Mouse (Mus musculus) heart, embryonic 12.5 days (tissue): ENCODE results near the gene Lefty1. TPM values are rescaled to one million over a fixed set of nuclear protein-coding genes. Genes with fewer than 3 reads are reported as not detected.

Experiments
- ATAC-seq: fragments of 200-750 bp; cut with Nextera tagmentation; 2 replicates; pipeline ENCODE4 v1.8.0; 2017; ENCODE audit warnings: moderate TSS enrichment, moderate library complexity; ENCODE audit not compliant: insufficient number of reproducible peaks, low FRiP score
- H3K27ac ChIP-seq: fragments of 300-500 bp; sonication (generic); 2 replicates; pipeline ENCODE4 v1.5.1; 2016; ENCODE audit warnings: mild to moderate bottlenecking, moderate library complexity; ENCODE audit not compliant: poor library complexity, severe bottlenecking
- H3K27me3 ChIP-seq: fragments of 300-500 bp; sonication (generic); replicated peaks from 2 replicates; pipeline ENCODE4 v1.6.1; 2016; ENCODE audit warnings: mild to moderate bottlenecking, moderate library complexity
- H3K36me3 ChIP-seq: fragments of 300-500 bp; sonication (generic); 2 replicates; pipeline ENCODE4 v1.6.1; 2016; ENCODE audit warnings: mild to moderate bottlenecking, moderate library complexity
- H3K4me1 ChIP-seq: fragments of 300-500 bp; sonication (generic); replicated peaks from 2 replicates; pipeline ENCODE4 v1.6.1; 2016; ENCODE audit warnings: mild to moderate bottlenecking
- H3K4me2 ChIP-seq: fragments of 300-500 bp; sonication (generic); 2 replicates; pipeline ENCODE4 v1.6.1; 2016; ENCODE audit warnings: mild to moderate bottlenecking, moderate library complexity
- H3K4me3 ChIP-seq: fragments of 300-500 bp; sonication (generic); 2 replicates; pipeline ENCODE4 v1.5.1; 2016; ENCODE audit warnings: mild to moderate bottlenecking
- H3K9ac ChIP-seq: fragments of 300-500 bp; sonication (generic); 2 replicates; pipeline ENCODE4 v1.6.1; 2016; ENCODE audit warnings: mild to moderate bottlenecking, moderate library complexity
- H3K9me3 ChIP-seq: fragments of 300-500 bp; sonication (generic); replicated peaks from 2 replicates; pipeline ENCODE4 v1.6.1; 2016; ENCODE audit warnings: mild to moderate bottlenecking, moderate library complexity
- WGBS: fragments of 180-500 bp; shearing (Covaris S2); methylation state at CpG from one replicate; pipeline ENCODE4 v1.1.7; 2016; 5-methylcytosine and 5-hydroxymethylcytosine counted together
- polyA plus RNA-seq: library from polyadenylated mRNA; unstranded; fragments of >200 nt; fragmentation: Nextera tagmentation; extraction: Ambion mirVana; gene quantifications from 2 replicates; pipeline ENCODE4 v1.2.1, GENCODE M21; 2016

The Lefty1 gene
- polyA plus RNA-seq, 1 experiment from 2014 or later, result 1.00 TPM

DNA sequence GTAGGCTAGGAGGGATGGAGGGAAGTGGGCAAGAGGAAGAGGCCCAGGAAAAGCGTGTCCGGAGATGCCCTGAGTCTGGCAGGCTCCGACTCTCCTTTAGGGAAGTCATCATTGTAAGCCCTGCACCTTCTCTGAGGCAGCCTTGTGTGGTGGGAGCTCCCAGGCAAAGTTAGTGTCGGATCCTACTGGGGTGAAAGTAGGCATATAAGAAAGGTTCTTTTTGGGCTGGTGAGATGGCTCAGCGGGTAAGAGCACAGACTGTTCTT is 30.1 kb upstream of the Lefty1 start:
- WGBS, result under 1% methylated on average over 5 of the region's 5 CpGs
- Histone ChIP-seq H3K4me3 (peak overlapping the region; percentile 71), H3K9me3 (no peaks in the 10 kb centered on the region), H3K9ac (peak overlapping the region; percentile 80), H3K27me3 (no peaks in the 10 kb centered on the region), H3K4me2 (peak overlapping the region; percentile 89), H3K27ac (peak overlapping the region; percentile 65), H3K36me3 (peaks cover 30% of the 10 kb centered on the region), H3K4me1 (peaks cover 19% of the 10 kb centered on the region)
- no peak for ATAC-seq

DNA sequence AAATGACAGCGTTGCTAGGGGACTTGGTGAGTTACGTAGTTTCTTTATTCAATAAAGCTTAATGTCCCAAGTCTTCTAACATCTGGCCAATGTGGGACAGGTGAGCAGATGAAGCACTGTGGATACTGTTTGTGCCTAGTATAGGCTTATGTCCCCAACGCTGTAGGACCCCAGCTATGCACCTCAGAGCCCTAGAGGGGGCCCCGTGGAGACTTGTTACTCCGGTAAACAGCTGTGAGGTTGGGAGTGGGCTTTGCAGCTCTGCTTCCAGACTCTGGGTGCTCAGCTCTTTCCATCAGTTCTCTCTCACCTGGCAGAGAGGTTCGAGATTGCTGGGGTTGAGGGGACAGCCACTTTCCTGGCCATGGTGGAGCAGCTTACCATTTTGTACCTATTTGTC is 29.5 kb upstream of the Lefty1 start:
- Histone ChIP-seq H3K27ac (no peak overlapping the region), H3K4me3 (peak overlapping the region; percentile 71), H3K9ac (peak overlapping the region; percentile 55; the same call in 1 of the 2 replicates), H3K9me3 (no peaks in the 10 kb centered on the region), H3K4me1 (peaks cover 19% of the 10 kb centered on the region), H3K4me2 (peak overlapping the region; percentile 89), H3K27me3 (no peaks in the 10 kb centered on the region), H3K36me3 (peaks cover 30% of the 10 kb centered on the region)
- no peak for ATAC-seq
- WGBS, result 72% methylated on average over 6 of the region's 6 CpGs

- 88% methylated on average over 17 of the region's 17 CpGs for whole genome bisulfite sequencing
- H3K9ac ChIP-seq, result no peak overlapping the region
- H3K36me3 ChIP-seq, result peaks cover 30% of the 10 kb centered on the region
- peak overlapping the region; percentile 71 for H3K4me3 ChIP-seq
- no peaks in the 10 kb centered on the region for H3K27me3 ChIP-seq
- peak overlapping the region; percentile 89 for H3K4me2 ChIP-seq
- peaks cover 19% of the 10 kb centered on the region for H3K4me1 ChIP-seq
- no peak overlapping the region for H3K27ac ChIP-seq
- ATAC-seq, result no peak
- no peaks in the 10 kb centered on the region for H3K9me3 ChIP-seq
Observed at GRCm38 (mm10) chr1:180905876-180906275, 28.9 kb upstream of the Lefty1 start.

DNA sequence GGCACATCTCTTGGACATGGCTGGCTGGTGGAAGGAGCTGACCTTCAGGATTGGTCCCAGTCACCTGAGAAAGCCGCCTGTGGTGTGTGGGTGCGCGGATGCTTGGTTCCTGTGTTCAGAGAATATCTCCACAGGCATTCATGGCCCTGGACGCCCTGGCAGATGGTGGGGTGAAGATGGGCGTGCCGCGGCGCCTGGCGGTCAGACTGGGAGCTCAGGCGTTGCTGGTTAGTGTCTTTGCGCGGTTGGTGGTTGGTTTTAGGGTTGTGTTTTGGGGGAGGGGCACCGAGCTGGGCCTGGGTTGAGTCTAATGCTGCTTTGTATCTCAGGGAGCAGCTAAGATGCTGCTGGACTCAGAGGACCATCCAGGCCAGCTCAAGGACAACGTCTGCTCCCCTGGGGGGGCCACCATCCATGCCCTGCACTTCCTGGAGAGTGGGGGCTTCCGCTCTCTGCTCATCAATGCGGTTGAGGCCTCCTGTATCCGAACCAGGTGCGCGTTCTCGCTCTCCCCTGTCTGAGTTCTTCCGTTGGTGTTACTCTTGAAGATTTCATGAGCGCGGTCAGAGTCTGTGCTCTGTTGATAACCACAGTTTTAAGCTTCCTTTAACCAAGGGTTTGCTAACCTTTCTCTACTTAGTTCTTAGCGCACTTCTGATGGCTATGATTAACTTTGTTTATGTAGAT is 28.2 kb upstream of the Lefty1 start:
- Histone ChIP-seq H3K4me3 (peak overlapping the region; percentile 13), H3K36me3 (peaks cover 30% of the 10 kb centered on the region), H3K27ac (no peak overlapping the region), H3K4me2 (peak overlapping the region; percentile 89), H3K9me3 (no peaks in the 10 kb centered on the region), H3K27me3 (no peaks in the 10 kb centered on the region), H3K9ac (no peak overlapping the region), H3K4me1 (peaks cover 22% of the 10 kb centered on the region)
- ATAC-seq, result no peak
- 90% methylated on average over 24 of the region's 24 CpGs for WGBS

DNA sequence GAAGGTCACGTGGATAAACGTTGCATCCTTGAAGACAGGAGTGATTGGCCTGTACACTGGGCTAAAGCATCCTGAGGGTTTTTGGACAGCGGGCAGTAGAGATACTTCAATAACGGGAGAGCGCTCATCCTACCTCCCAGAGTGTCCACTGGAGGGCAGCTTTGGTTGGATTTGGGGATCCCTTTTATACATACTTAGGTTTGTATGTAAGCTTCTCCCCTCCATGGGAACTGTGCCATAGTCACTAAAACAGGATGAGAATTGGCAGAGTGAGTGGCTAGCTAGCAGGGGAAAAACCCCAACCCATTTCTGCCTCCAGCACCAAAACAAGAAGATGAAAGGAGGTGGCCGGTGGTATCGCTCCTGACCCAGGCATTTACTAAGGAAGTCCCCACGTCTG is 23.7 kb upstream of the Lefty1 start:
- Histone ChIP-seq H3K27ac (no peak overlapping the region), H3K4me1 (peaks cover 13% of the 10 kb centered on the region; the same call in 1 of the 2 replicates), H3K4me2 (peak overlapping the region; percentile 53), H3K36me3 (peaks cover 24% of the 10 kb centered on the region), H3K27me3 (no peaks in the 10 kb centered on the region), H3K4me3 (no peak overlapping the region), H3K9me3 (no peaks in the 10 kb centered on the region), H3K9ac (no peak overlapping the region)
- no peak for ATAC-seq
- WGBS, result 46% methylated on average over 8 of the region's 8 CpGs

GRCm38 (mm10) chr1:180911653-180912287 is 23.1 kb upstream of the Lefty1 start:
- H3K4me1 ChIP-seq, result peaks cover 10% of the 10 kb centered on the region; the same call in 1 of the 2 replicates
- H3K36me3 ChIP-seq, result peaks cover 18% of the 10 kb centered on the region
- 0 out of 2 replicates have a peak, but pooled peaks have one; percentile 44 for ATAC-seq
- H3K9ac ChIP-seq, result no peak overlapping the region
- no peaks in the 10 kb centered on the region for H3K9me3 ChIP-seq
- H3K4me2 ChIP-seq, result peak overlapping the region; percentile 53
- H3K27ac ChIP-seq, result no peak overlapping the region
- H3K27me3 ChIP-seq, result no peaks in the 10 kb centered on the region
- WGBS, result 45% methylated on average over 20 of the region's 20 CpGs
- H3K4me3 ChIP-seq, result no peak overlapping the region

- Histone ChIP-seq H3K4me2 (no peak overlapping the region), H3K9ac (no peak overlapping the region), H3K27me3 (no peaks in the 10 kb centered on the region), H3K4me3 (no peak overlapping the region), H3K9me3 (no peaks in the 10 kb centered on the region), H3K36me3 (peaks cover 9% of the 10 kb centered on the region), H3K27ac (no peak overlapping the region), H3K4me1 (peaks cover 10% of the 10 kb centered on the region; the same call in 1 of the 2 replicates)
- no peak for ATAC-seq
- WGBS, result 84% methylated on average over 5 of the region's 5 CpGs
Observed at GRCm38 (mm10) chr1:180912792-180913191, 22.0 kb upstream of the Lefty1 start.

DNA sequence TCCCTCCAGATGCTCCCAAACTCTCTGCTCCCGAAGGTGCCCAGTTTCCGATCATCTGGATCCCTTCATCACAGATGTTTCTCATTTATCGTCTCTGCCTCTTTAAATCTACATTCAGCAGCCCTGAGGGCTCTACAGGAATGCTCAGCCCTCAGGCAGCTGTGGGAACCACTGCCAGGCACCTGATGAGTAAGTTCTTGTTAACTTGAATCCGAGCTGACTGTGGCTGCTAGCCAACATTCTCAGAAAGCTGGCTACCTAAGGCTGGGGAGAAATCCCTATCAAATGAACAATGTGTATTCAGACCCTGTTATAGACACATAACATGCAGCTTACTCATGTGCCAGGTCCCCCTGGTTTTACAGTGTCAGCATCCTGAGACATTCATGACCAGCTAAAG is 21.0 kb upstream of the Lefty1 start:
- H3K9ac ChIP-seq, result no peak overlapping the region
- no peaks in the 10 kb centered on the region for H3K9me3 ChIP-seq
- H3K27me3 ChIP-seq, result no peaks in the 10 kb centered on the region
- H3K4me1 ChIP-seq, result peaks cover 12% of the 10 kb centered on the region; the same call in 1 of the 2 replicates
- WGBS, result 36% methylated on average over 4 of the region's 4 CpGs
- no peaks in the 10 kb centered on the region for H3K36me3 ChIP-seq
- ATAC-seq, result no peak
- H3K4me2 ChIP-seq, result no peak overlapping the region
- H3K27ac ChIP-seq, result no peak overlapping the region
- H3K4me3 ChIP-seq, result no peak overlapping the region

DNA sequence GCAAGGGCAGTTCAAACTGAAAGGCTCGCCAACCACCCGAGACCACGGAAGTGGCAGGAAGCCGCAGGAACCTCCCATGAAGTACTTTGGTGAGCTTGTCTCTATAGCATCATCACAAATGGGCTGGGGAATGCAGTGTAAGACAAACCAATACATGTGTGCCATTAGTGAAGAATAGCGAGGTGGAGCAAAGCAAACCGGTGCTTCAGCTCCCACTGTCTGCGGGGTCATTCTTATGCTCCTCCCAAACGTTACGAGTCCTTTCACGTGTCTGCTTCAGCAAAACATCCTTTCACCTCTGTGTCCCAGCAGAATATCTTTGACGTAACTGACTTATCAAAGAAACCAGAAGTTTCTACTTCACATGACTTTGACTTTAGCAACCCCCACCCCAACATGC is 18.4 kb upstream of the Lefty1 start:
- H3K9ac ChIP-seq, result no peak overlapping the region
- H3K4me1 ChIP-seq, result peaks cover 13% of the 10 kb centered on the region; the same call in 1 of the 2 replicates
- WGBS, result 83% methylated on average over 11 of the region's 11 CpGs
- H3K9me3 ChIP-seq, result no peaks in the 10 kb centered on the region
- no peak overlapping the region for H3K4me2 ChIP-seq
- H3K27ac ChIP-seq, result no peak overlapping the region
- no peak for ATAC-seq
- H3K4me3 ChIP-seq, result no peak overlapping the region
- no peaks in the 10 kb centered on the region for H3K36me3 ChIP-seq
- H3K27me3 ChIP-seq, result no peaks in the 10 kb centered on the region; the same call in none of the 2 replicates

DNA sequence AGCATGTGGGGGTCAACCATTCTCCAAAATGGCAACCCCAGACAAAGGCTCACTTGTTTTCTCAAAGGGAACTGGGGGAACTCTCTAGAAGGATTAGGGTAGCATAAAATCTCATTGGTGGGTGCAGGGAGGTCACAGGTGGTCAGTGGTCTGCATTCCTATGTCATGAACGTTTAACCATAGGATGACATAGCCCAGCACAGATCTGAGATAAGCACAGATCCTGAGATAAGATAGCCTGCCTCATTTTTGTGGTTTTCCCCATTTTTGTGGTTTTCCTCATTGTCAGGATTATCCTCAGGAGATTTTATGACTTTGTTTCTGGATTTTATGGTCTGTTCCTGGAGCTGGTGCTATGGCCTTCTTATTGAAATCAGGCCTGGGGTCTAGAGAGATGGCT is 17.8 kb upstream of the Lefty1 start:
- H3K4me1 ChIP-seq, result peaks cover 12% of the 10 kb centered on the region; the same call in 1 of the 2 replicates
- no peaks in the 10 kb centered on the region; the same call in none of the 2 replicates for H3K27me3 ChIP-seq
- no peak overlapping the region for H3K9ac ChIP-seq
- no peak overlapping the region for H3K4me3 ChIP-seq
- no peak overlapping the region for H3K27ac ChIP-seq
- H3K36me3 ChIP-seq, result no peaks in the 10 kb centered on the region
- H3K9me3 ChIP-seq, result no peaks in the 10 kb centered on the region
- no peak overlapping the region for H3K4me2 ChIP-seq
- no peak for ATAC-seq
- 30% methylated on average over 1 of the region's 1 CpGs for WGBS

- Histone ChIP-seq H3K4me2 (no peak overlapping the region), H3K27me3 (no peaks in the 10 kb centered on the region; the same call in none of the 2 replicates), H3K4me1 (0 out of 2 replicates have a peak, but pooled peaks cover 5% of the 10 kb centered on the region), H3K4me3 (no peak overlapping the region), H3K27ac (no peak overlapping the region), H3K9me3 (no peaks in the 10 kb centered on the region), H3K36me3 (no peaks in the 10 kb centered on the region), H3K9ac (no peak overlapping the region)
- WGBS, result 30% methylated on average over 8 of the region's 8 CpGs
- peak; percentile 55; the same call in 1 of the 2 replicates for ATAC-seq
Observed at GRCm38 (mm10) chr1:180919686-180920085, 15.1 kb upstream of the Lefty1 start.
